Mouse (Mus musculus) cerebellum, adult 8-10 months (tissue): Measurements from ENCODE around the gene Slc45a3.

ENCODE experiments used
- DNase-seq: peaks from one replicate; pipeline ENCODE4 v3.0.0; 2022

The Slc45a3 gene

GRCm38 (mm10) chr1:131965818-131966217 is 3.1 kb downstream of the Slc45a3 start:
- no peak for DNase-seq

GRCm38 (mm10) chr1:131967336-131967735 is 4.6 kb downstream of the Slc45a3 start:
- no peak for DNase-seq

- no peak for DNase-seq
Observed at GRCm38 (mm10) chr1:131968556-131968955, 5.8 kb downstream of the Slc45a3 start.

DNA sequence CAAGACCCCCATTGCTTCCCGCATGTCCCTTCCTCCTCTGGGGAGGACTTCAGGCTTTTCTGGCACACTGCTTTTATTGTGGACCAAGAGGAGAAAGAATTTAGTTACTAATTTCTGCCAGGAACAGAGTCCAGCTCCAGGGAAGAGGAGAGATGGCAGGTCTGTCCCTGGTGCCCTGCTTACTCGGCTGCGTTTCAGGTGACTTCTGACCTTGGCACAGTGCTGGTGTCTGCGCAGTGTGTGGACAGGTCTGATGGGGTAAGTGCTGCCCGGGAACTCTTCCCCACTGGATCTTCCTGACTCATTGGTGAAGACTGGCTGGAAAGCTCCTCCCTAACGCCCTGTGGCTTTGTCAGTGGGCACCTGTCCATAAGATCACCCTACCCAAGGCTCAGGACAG is 6.2 kb downstream of the Slc45a3 start:
- DNase-seq: no peak

DNA sequence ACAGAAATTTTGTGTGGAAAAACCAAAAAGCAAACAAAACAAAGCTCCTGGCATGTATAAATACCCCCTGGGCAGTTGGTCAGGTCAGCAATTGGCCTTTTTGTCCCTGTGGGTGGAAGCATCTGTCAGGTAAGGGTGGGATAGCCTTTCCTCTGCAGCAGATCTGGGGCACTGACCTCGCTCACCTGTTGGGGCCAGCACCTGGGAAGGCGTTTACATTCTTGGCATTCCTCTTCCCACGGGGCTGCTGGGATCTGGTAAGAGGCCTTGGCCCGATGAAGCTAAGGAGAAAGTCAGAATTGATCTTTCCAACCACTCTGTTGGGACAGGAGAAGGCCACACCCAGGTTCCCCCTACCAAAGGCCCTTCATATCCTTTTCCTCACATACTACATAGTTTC is 7.1 kb downstream of the Slc45a3 start:
- DNase-seq: no peak

- no peak for DNase-seq
Observed at GRCm38 (mm10) chr1:131970322-131970660, 7.5 kb downstream of the Slc45a3 start.

DNA sequence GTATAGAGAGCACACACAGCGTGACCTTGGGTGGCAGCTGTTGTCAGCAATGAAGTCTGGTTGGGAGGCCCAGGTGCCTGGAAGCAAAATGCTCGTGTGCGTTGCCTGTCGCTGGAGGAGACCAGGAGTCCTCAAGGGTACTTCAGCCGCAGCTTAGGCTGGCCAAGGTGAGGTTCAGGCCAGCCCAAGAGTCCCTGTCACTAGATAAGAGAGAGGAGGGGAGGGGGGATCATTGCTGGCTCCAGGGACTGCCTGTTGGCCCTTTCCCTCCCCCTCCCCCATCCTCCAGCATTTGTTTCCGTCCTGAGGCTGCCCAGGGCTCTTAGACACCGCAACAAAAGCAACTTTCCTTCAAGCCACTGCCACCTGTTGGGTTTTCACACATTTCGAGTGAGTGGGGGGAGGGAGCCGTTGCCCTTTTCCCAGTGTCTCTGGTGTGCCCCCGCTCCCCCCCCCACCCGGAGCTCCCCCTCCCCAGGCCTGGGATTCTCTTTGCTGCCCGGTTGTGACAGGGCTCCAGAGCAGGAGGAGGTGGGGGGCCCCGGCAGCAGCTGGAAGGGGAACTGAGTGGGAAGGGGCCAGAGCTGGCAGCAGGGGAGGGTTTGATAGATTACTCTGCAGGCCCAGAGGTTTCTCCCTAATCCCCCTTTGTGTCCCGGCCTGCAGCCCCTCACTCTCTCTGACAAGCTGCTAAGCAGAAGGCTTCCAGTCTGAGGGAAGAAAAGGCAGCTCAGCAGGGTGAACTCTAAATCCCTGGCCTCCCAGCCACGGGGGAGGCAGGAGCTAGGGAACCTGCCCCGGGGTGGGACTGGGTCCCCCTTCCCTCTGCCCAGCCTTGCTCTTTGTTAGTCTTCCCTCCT is 8.1 kb downstream of the Slc45a3 start:
- no peak for DNase-seq

- no peak for DNase-seq
Observed at GRCm38 (mm10) chr1:131971771-131972497, 9.2 kb downstream of the Slc45a3 start.

DNA sequence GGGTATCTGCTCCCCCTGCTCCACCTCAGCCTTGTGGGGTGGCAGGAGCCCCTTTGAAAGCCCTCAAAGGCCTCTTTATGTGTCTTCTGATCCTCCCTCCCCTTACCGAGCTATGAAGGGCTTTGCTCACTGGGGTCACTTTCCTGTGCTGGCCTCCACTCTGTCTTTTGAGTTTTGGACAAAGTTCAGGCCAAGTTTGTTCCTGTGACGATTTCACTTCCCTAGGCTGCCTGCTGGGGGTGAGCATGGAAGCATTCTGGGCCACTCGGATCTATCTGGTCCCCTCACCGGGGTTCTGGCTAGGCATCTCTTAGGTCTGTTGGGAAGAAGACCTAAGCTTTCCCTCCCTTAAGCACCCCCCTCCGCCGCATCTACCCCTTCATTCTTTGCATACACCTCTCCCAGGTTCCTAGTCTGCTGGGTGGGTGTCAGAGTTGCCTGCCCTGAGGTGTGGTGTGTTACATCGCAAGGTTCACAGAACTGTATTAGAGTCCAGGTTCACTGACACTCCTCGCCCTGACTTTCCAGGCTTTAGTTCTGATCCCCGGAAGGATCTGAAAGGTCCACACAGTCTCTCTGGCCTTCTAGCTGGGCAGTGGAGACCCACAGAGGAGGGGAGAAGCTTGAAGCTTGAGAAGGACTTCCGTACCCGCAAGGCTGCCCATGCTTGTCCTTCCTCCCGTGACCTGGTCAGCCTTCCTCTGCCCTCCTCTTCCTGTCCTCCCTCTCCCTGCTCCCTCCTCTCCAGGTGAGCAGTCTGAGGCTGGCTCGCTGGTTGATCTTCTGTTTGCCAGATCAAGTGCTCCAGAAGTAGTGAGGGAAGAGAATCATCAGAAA is 9.9 kb downstream of the Slc45a3 start:
- DNase-seq: no peak

GRCm38 (mm10) chr1:131973991-131974390 is 11.2 kb downstream of the Slc45a3 start:
- DNase-seq: no peak

- DNase-seq: no peak
Observed at GRCm38 (mm10) chr1:131976886-131977285, 14.1 kb downstream of the Slc45a3 start.

DNA sequence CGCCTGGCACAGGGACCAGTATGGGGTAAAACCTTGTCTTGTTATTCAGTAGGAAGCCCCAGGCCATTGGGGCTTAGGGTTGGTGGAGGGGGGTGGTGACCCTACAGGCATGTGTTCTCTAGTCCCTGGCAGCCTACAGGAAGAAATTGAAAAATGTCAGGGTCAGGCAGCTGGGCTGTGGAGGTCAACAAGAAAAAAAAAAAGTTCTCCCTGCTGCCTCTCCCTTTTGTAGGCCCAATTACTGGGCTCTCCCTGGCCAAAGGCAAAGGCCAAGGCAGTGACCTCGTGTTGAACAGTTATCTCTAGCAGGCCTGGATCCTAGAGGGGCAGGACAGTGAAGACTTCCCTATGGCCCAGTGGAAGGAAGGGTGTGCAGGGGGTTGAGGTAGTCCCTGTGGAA is 17.7 kb downstream of the Slc45a3 start:
- no peak for DNase-seq

DNA sequence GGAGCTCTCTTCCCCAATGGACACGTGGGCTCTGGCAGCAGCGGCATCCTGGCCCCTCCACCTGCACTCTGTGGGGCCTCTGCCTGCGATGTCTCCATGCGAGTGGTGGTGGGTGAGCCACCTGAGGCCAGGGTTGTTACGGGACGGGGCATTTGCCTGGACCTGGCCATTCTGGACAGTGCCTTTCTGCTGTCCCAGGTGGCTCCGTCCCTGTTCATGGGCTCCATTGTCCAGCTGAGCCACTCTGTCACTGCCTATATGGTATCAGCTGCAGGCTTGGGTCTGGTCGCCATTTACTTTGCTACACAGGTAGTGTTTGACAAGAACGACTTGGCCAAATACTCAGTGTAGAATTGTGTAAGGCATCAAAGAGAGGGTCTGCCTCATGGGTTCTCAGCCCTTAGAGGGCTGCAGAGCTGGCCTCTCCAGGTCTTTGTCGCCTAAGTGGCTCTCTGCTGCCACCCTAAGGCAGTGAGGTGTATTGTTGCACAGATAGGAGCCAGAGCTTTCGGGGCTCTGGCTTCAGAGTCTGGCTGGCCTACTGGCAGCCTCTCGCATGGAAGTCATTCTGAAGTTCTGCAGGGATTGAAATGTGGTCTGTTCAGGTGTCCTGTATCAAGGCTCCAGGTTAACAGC is 18.7 kb downstream of the Slc45a3 start:
- DNase-seq: peak; percentile 69

DNA sequence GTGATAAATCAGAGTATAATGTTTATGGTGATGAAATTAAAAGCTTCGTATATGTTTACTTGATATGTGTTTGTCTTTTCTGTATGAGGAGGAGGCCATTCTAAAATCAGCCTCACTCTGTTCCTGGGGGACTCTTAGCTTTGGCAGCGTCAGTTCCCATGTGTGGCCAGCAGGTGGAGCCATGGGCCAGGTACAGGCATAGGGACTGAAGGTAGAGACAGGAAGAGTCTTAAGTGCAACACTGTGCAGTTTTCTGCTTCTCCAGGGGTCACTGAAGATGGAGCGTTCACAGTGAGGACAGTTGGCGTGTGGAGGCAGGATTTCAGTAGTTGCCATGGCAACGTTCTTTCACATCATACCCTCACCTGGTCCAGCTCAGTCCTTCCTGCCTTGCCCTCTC is 20.1 kb downstream of the Slc45a3 start:
- peak; percentile 84 for DNase-seq

GRCm38 (mm10) chr1:131983806-131984205 is 21.0 kb downstream of the Slc45a3 start:
- DNase-seq: no peak

DNA sequence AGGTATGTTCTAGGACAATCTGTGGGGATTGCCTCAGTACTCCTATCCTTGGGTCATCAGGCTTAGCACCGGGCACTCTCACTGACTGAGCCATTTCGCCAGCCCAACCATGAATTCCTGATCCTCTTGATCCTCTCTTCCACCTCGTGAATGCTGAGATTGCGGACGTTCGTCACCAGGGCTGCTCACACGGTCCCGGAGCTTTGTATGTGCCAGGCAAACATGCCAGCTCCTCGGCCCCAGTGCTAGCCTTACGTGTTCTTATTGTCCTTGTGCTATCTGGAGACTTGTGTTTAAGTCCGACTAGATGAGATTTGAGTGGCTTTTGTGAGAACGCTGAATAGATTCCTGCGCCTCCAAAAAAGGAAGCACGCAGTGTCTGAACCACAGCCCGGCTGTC is 24.7 kb downstream of the Slc45a3 start:
- no peak for DNase-seq

- no peak for DNase-seq
Observed at GRCm38 (mm10) chr1:131989476-131989875, 26.7 kb downstream of the Slc45a3 start.

DNA sequence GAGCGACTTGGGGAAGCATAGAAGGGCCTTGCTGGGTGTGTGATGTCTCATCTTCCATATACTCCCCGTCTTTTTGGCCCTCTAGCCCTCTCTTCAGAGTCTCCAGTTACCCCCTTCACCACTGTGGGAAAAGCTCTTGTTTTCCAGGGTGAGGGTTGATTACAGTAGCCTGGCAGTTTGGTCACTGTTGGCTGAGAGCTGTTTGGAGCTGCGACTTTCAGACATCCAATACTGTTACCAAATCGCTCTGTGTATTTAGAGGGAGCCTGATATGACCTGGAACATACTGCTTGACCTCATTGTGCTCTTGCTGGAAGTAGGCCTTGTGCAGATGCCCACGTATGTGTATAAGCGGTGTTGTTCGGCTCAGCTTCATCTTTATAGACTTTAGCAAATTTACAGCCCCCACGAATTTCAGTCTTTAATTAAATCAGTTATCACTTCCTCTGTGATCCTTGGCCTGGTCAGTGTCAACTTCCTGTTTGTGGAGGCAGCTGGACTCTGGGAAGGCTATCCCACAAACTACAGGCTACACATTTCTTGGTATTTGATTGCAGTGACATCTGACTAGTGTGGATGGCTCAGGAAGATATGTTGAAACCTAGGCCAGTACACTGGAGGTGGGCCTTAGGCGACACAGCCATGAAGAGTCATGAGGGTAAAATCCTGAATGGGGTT is 27.5 kb downstream of the Slc45a3 start:
- no peak for DNase-seq

- peak; percentile 38 for DNase-seq
Observed at GRCm38 (mm10) chr1:131992561-131993001, 29.8 kb downstream of the Slc45a3 start.

GRCm38 (mm10) chr1:131993169-131994040 is 30.6 kb downstream of the Slc45a3 start:
- no peak for DNase-seq

GRCm38 (mm10) chr1:131995062-131995461 is 32.3 kb downstream of the Slc45a3 start:
- DNase-seq: peak; percentile 48
